Mouse (Mus musculus): ENCODE results near the gene Tiam1. TPM values are rescaled to one million over a fixed set of nuclear protein-coding genes. Genes with fewer than 3 reads are reported as not detected.
A peak's percentile ranks its signal among the peaks of the same experiment; 100 is the strongest.
"Not testable (repeated sequence)": the region's sequence is repeated elsewhere in the genome, so short reads cannot be mapped to it uniquely, and the experiment has no call there.

Tiam1 gene
- total and polyA plus RNA-seq, 3 experiments, result 10.4 to 76.2 (median 70.3) TPM

GRCm38 (mm10) chr16:90104714-90105459 is 38.7 kb downstream of the Tiam1 start:
- no peak for DNase-seq

DNA sequence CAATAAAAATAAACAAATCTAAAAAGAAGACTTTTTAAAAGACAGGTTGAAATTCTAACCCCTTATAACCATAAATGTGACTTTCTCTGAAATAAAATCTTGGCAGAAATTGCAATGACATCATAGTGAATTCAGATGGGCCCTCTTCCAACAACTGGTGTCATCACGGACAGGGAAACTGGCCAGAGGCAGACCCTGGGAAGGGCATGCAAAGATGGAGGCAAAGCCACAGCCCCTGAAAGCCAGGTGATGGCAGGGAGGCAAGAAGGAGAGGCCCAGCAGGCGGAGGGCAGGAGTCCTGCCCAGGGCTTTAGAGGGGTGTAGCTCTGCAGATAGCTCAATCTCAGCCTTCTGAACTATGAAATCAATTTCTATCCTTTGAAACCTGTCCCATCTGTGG is 39.8 kb downstream of the Tiam1 start:
- peak; percentile 70 for DNase-seq

GRCm38 (mm10) chr16:90102596-90102995 is 41.0 kb downstream of the Tiam1 start:
- no peak for DNase-seq

DNA sequence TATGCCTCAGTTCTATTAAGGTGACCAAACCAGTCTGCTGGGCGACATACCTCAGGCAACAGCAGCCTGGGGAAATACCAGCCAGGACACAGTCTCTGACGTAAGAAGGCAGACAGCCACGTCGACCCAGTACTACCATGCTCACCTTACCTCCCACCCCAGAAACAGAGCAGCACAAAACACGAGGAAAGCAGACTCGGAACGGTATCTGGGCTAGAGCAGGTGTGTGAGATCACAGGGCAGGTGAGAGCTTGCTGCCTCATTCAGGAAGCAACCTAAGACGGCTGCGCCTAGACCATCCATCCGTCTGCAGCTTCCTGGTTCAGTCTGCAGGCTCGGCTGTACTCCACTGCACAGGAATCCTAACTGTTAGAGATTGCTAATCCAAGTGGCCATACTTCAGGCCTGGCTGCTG is 45.4 kb downstream of the Tiam1 start:
- DNase-seq, result no peak

DNA sequence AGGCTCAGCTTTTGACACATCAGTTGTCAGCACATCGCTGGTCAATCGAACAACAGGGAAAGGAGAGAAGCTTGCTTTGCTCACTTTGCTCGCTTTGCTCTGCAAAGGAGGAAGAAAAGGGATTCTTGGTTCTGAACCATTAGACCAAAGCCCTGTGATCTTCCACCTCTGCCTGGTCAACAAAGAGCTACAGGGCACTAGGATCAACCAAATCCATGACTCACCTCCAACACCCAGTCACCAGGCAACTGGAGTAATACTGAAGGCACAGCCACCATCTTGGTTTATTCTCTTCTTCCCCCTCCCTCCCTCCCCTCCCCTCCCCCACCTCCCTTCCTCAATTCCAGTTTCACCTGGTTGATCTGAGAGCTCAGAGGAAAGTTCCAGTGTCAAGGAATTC is 45.8 kb downstream of the Tiam1 start:
- DNase-seq, result no peak

DNA sequence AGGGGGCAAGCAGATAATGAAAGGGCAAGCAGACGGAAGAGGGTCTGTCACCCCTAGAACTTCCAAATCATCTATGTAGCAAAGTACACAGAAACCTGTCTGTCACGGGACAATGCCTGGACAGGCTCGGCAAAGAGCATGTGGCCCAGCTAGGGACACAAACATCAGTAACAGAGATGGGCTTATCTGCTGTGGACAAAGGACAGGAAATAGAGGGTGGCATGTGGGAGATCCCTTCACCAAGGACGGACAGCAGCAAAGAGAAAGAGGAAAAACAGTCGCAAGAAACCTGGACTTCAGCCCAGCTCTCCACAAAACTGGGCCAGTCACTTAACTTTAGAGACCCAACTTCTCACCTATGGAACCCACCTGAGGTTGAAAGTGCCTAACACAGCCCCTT is 47.6 kb downstream of the Tiam1 start:
- DNase-seq, result no peak

GRCm38 (mm10) chr16:90093015-90093414 is 50.6 kb downstream of the Tiam1 start:
- DNase-seq, result no peak

- peak; percentile 84 for DNase-seq
These were observed 51.7 kb downstream of the Tiam1 start for GRCm38 (mm10) chr16:90091906-90092305.

GRCm38 (mm10) chr16:90091112-90091720 is 52.4 kb downstream of the Tiam1 start:
- no peak for DNase-seq

DNA sequence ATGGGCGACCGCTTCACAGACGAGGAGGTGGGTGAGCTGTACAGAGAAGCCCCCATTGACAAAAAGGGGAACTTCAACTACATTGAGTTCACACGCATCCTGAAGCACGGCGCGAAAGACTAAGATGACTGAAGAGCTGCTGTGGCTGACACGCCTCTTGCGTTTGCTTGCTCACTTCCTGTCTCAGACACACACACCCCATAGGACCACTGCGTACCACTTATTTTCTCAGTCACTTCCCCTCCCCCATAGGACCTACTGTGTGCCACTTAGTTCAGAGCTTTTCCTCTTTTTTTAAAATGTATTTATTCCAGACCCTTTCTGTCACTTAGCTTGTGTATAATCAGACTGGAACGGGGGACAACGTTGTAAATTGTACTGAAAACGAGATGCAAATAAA is 53.2 kb downstream of the Tiam1 start:
- no peak for DNase-seq

DNA sequence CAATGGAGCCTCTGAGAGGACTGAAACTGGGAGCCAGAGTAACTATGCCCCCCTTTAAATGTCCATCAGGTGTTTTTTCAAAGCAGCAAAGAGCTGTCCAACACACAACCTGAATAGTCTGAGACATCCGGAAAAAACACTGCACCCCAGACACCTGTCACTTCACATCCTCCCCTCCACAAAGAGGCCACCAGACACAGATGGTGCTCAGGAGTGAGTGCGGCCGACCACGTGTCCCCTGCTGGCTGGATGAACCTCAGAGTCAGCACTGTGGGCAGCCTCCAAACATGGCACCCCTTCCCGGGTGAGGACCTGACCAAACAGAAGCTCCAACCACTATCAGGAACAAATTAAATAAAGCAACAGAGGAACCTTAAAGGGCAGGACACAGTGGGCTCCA is 56.3 kb downstream of the Tiam1 start:
- DNase-seq, result no peak

DNA sequence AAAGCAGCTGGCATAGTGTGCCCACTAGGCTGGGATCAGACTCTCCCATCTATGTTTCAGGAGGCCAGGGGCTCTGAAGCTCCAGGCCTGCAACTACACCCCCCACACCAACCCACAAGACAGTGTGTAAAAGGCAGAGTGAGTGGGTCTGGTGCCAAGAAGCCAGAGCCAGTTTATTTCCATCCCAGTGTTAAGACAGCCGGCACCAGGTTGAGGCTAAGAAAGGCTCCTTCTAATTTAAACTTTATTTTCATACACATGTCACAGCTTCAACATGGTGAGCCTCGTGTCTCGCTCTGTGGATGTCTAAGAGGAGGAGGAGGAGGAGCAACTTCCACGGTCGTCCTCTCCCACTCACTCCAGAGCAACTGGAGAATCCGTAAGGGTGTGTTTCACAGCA is 57.5 kb downstream of the Tiam1 start:
- DNase-seq, result no peak

DNA sequence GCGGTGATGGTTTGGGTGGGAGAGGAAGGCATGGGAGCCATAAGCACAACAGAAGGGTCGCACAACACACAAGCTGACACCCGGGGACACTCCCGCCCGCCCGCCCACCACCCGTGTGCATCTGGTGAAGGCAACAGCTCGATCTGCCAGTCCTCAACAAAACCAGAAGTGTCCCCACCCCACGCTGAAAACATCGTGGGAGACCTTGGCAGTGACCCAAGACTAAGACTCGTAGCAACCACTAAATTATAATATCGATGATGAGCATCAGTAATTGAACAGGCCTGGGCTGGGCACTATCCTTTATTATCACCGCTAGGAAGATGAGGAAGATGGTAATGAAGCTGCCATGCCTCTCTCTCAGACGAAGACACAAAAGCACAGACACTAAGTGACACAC is 58.0 kb downstream of the Tiam1 start:
- no peak for DNase-seq

DNA sequence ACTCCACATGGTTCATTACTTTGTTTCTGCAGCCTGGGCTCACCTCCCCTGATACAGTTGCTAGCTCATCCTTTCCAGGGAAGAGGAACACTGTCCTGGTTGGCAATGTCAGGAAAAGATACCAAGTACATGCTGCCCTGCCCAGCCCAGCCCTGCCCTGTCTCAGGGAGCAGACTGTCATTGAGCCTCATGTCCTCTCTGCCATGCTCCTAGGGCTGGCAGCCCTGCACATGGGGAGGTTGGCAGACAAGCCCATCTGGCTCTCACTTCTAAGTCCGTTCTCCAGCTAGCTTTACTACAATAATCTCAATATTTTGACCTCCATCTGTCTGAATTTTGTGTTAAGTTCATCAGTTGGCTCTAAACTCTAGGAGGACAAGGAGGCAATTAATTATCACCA is 62.4 kb downstream of the Tiam1 start:
- no peak for DNase-seq

GRCm38 (mm10) chr16:90078806-90079381 is 64.7 kb downstream of the Tiam1 start:
- DNase-seq, result peak; percentile 49

GRCm38 (mm10) chr16:90073510-90073909 is 70.1 kb downstream of the Tiam1 start:
- DNase-seq, result peak; percentile 74

DNA sequence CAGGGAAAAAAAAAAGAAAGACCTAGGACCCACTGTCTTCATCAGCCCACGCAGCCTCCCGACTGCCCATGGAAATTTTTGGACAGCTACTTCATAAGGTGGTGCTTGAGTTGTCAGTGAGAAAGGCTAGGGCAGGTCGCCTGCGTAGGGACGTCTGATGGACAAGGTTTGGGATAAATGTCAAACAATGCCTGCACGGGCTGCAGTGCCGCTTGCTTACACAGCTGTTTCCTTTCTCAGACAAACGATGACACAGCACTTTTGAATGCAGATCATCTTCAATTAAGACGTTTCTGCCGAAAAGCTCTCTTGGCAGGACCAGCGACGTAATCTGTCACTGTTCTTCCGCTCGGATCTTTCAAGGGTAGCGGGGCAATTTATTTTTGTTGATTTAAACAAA is 70.9 kb downstream of the Tiam1 start:
- peak; percentile 66 for DNase-seq

DNA sequence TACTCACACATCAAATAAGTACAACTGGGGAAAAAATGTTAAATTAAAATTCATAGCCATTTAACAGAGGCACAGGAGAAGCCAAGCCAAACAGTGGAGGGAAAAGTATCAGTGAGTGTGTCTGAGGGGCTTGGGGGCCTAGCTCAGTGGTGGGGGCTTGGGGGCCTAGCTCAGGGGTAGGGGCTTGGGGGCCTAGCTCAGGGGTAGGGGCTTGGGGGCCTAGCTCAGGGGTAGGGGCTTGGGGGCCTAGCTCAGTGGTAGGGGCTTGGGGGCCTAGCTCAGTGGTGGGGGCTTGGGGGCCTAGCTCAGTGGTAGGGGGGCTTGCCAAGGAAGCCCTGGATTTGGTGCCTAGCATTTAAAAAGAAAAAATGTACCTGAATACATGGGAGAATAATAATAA is 72.4 kb downstream of the Tiam1 start:
- not testable (repeated sequence) for DNase-seq

GRCm38 (mm10) chr16:90070104-90070503 is 73.5 kb downstream of the Tiam1 start:
- DNase-seq, result no peak

- DNase-seq, result no peak
These were observed 74.4 kb downstream of the Tiam1 start for GRCm38 (mm10) chr16:90069197-90069596.

GRCm38 (mm10) chr16:90052905-90053519 is 90.6 kb downstream of the Tiam1 start:
- DNase-seq, result no peak

GRCm38 (mm10) chr16:90052409-90052808 is 91.2 kb downstream of the Tiam1 start:
- DNase-seq, result no peak

DNA sequence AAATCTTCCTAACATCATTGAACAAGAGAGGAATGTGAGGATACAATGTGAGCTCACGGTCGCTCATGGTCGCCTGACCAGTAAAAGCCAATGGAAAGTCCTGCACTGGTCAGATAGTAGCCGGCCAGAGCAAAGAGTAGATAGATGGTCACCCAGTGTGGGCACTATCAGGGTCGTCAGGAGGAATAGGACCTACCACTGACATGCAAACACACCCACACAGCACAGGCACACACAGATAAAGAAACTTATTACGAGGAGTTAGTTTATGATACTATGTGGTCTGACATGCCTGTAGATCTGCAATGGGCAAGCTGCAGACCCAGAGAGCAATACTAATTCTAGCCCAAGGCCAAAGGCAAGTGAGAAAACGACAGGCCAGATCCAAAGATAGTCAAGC is 92.5 kb downstream of the Tiam1 start:
- no peak for DNase-seq
